Comparison of ENCODE assay signal across 13 mouse cellular contexts in the genomic region with DNA sequence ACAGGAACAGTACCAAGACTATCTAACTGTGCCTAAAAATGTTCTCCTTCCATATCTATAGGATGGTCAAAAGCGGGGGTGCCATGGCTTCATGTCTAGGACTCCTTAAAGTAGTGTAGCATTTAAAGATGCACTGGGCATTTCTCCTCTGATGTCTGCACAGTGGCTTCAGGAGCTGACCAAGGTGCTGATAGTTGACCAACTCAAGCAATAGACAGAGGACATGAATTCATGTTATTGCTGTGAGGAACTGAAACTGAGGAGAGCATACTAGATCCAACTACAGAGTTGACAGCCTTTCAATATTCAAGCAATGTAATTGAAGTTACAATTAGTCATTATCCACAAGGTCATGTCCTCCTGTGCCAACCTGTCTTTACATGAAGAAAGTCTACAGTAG.
DNase-seq lines count a peak whose midpoint lies in the region; ATAC-seq lines count a peak whose summit lies in the region.
"Had no signal": no experiment of that assay in that cellular context is flagged by ENCODE, and none has a peak within 500 bp of the region (broad histone marks: within the 10 kb centered on the region; RNA-seq: fewer than 3 reads in every experiment).

No protein-coding gene starts in this region.

- H3K9me3 ChIP-seq in hindbrain, embryonic 11.5 days (ENCODE audit: control insufficient read depth, low read length), result no peaks in the 10 kb centered on the region
- no peaks in the 10 kb centered on the region for H3K9me3 ChIP-seq in hindbrain, embryonic 13.5 days
- no peaks in the 10 kb centered on the region for H3K9me3 ChIP-seq in forebrain, embryonic 14.5 days (replicated peaks; ENCODE audit: control insufficient read depth, low read length)
- H3K9me3 ChIP-seq: heart, embryonic 10.5 days had no signal

- no peaks in the 10 kb centered on the region for H3K27me3 ChIP-seq in hindbrain, embryonic 11.5 days (ENCODE audit: control insufficient read depth, insufficient read depth, low read length)
- no peaks in the 10 kb centered on the region for H3K27me3 ChIP-seq in hindbrain, embryonic 13.5 days
- no peaks in the 10 kb centered on the region for H3K27me3 ChIP-seq in forebrain, embryonic 14.5 days (replicated peaks; ENCODE audit: control insufficient read depth, insufficient read depth, low read length)

- H3K9ac ChIP-seq in hindbrain, embryonic 11.5 days (ENCODE audit: low read depth, low read length), result no peak overlapping the region
- H3K9ac ChIP-seq in hindbrain, embryonic 13.5 days, result no peak overlapping the region
- no peak overlapping the region for H3K9ac ChIP-seq in forebrain, embryonic 14.5 days (ENCODE audit: low read length)

- no peak for ATAC-seq in hindbrain, embryonic 11.5 days (ENCODE audit: low FRiP score)
- no peak for ATAC-seq in hindbrain, embryonic 13.5 days (ENCODE audit: low FRiP score)
- no peak for ATAC-seq in forebrain, embryonic 14.5 days
- ATAC-seq: hindbrain, postnatal 0 days had no signal

- no peak overlapping the region for H3K27ac ChIP-seq in hindbrain, embryonic 11.5 days (ENCODE audit: low read depth, low read length)
- H3K27ac ChIP-seq in hindbrain, embryonic 13.5 days, result no peak overlapping the region
- H3K27ac ChIP-seq in forebrain, embryonic 14.5 days (ENCODE audit: low read depth, low read length), result no peak overlapping the region
- H3K27ac ChIP-seq: gastrocnemius, adult 2 months; heart, embryonic 10.5 days; hindbrain, postnatal 0 days had no signal

- no peaks in the 10 kb centered on the region for H3K36me3 ChIP-seq in hindbrain, embryonic 11.5 days (ENCODE audit: control insufficient read depth, insufficient read depth, low read length)
- no peaks in the 10 kb centered on the region for H3K36me3 ChIP-seq in hindbrain, embryonic 13.5 days
- no peaks in the 10 kb centered on the region for H3K36me3 ChIP-seq in forebrain, embryonic 14.5 days (ENCODE audit: control insufficient read depth, insufficient read depth, low read length)
- H3K36me3 ChIP-seq: heart, embryonic 10.5 days had no signal

- no peak overlapping the region for H3K4me2 ChIP-seq in hindbrain, embryonic 11.5 days (replicated peaks; ENCODE audit: low read depth, low read length)
- no peak overlapping the region for H3K4me2 ChIP-seq in hindbrain, embryonic 13.5 days
- no peak overlapping the region for H3K4me2 ChIP-seq in forebrain, embryonic 14.5 days (ENCODE audit: low read length)
- H3K4me2 ChIP-seq: midbrain, embryonic 11.5 days had no signal

- H3K4me1 ChIP-seq in hindbrain, embryonic 11.5 days (replicated peaks; ENCODE audit: control insufficient read depth, insufficient read depth, low read length), result no peaks in the 10 kb centered on the region
- H3K4me1 ChIP-seq in hindbrain, embryonic 13.5 days (replicated peaks), result no peaks in the 10 kb centered on the region
- H3K4me1 ChIP-seq in forebrain, embryonic 14.5 days (ENCODE audit: control insufficient read depth, insufficient read depth, low read length), result no peaks in the 10 kb centered on the region
- H3K4me1 ChIP-seq: heart, embryonic 10.5 days had no signal

- H3K4me3 ChIP-seq in hindbrain, embryonic 11.5 days (ENCODE audit: low read depth, low read length), result no peak overlapping the region
- H3K4me3 ChIP-seq in hindbrain, embryonic 13.5 days, result no peak overlapping the region
- H3K4me3 ChIP-seq in forebrain, embryonic 14.5 days (ENCODE audit: low read depth, low read length), result no peak overlapping the region
- H3K4me3 ChIP-seq: gastrocnemius, adult 2 months; heart, embryonic 10.5 days had no signal

- DNase-seq in hindbrain, embryonic 11.5 days (ENCODE audit: low spot score), result peak; percentile 28
- DNase-seq in 3T3-L1 (ENCODE audit: low read depth, low spot score), result peak; percentile 32
- DNase-seq in Muller cell, postnatal 12 days (ENCODE audit: inconsistent ontology term), result peak; percentile 3
- peak; percentile 2 for DNase-seq in fibroblast of lung, adult 2 months (ENCODE audit: low read depth)
- no peak for DNase-seq in urinary bladder, postnatal 4 days (ENCODE audit: low spot score in 2 of 2)
- no peak for DNase-seq in cerebellum, adult 11 months
- no peak for DNase-seq in forebrain, embryonic 14.5 days (ENCODE audit: low spot score)
- DNase-seq: gastrocnemius, adult 2 months; right cerebral cortex, postnatal 25 days had no signal

- WGBS in hindbrain, embryonic 11.5 days, result 53% methylated on average over 1 of the region's 1 CpGs
- WGBS in hindbrain, embryonic 13.5 days, result 69% methylated on average over 1 of the region's 1 CpGs
- 76% methylated on average over 1 of the region's 1 CpGs for WGBS in forebrain, embryonic 14.5 days

Comparison
In these comparisons a context has a peak if more than half of its experiments do, and no peak if none do; other contexts are left out.
1. DNase-seq: peak in hindbrain, embryonic 11.5 days (single experiment), 3T3-L1 (single experiment), Muller cell, postnatal 12 days (single experiment) and fibroblast of lung, adult 2 months (single experiment); none in urinary bladder, postnatal 4 days (0 of 2), cerebellum, adult 11 months (single experiment) and forebrain, embryonic 14.5 days (single experiment).